Mouse (Mus musculus) right cerebral cortex, postnatal 14 days (tissue): ENCODE results near the gene Sla2.
"Not testable (repeated sequence)": the region's sequence is repeated elsewhere in the genome, so short reads cannot be mapped to it uniquely, and the experiment has no call there.

Experiments used
- DNase-seq: peaks from one replicate; pipeline ENCODE4 v3.0.0; 2022

Sla2 gene

DNA sequence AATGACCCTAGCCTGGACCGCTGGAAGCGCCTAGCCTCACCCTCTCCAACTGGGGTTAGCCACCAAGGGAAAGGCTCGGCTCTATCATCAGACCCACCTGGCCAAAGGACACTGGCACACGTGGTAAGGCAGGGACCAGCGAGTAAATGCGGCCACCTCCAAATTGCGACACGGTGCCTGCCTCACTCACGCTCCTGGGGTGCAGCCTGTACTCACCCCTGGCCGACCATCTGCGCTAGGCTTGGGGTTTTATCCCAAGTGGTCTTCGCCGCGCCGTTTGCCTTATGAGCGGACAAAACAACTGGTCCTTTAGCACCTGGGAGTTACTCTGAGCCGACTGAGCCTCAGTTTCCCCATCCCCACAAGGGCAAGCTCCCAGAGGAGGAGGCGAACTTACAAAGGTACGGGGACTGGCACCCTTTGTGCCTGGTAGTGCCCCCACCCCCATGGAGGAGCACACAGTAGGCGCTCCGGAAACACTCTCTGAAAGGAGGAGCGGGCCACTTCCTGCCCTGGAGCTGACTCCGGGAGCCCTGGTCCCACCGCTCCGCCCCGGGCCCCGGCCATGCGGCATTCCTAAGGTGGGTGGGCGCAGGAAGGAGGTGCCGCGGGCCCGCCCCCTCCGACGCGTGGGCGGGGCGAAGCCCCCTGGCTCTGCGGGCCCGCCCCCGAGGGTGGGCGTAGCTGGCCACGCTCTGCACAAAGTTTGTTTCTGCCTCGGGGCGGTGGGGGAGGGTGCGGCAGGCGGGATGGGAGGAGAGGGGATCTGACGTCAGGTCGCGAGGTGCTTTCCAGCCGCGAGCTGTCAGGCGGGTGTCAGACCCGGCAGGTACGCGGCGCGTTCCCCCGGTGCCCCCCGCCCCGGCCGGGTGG lies 47.4 kb downstream of the Sla2 start, which contains the start of gene Tgif2:
Tgif2 (plus strand) TSS at position 689 of the 873 bp plus-strand sequence.
- peak; percentile 34 for DNase-seq

DNA sequence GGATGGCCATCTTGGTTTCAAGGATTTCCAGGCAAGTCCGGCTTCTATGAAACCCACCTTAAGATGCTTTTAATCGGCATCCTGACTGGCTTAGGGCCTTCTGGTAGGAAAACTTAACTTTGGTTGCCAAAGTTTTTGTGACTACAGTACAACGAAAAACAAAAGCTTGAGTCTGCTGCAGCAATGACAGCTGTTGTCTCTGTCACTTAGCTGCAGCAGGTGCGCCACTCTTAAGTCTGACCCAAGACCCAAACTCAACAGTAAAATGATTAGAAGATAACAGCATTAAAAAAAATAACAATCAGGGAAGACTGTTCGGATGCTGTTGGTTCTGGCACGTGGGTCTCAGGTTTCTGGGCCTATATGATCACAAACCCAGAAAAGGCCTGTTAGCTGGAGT lies 48.2 kb downstream of the Sla2 start:
- no peak for DNase-seq

DNA sequence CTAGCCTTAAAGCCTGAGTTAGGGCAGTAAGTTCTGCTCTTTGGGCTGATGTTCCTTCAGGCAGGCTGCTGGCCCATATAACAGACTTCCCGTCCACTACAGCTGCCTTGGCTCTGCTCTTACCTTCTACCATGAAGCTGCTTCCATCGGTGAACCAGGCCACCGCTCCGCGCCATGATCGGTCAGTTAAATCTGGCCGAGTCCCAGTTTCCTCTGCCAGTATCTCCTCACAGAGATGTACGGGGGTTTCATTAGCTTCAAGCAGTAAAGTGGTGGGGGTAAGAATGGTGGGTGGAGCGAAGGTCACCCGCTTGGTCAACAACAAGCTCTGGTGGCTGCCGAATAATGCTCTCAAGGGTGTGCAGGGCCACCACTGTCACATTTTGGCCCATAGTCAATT lies 52.7 kb downstream of the Sla2 start:
- DNase-seq = no peak

DNA sequence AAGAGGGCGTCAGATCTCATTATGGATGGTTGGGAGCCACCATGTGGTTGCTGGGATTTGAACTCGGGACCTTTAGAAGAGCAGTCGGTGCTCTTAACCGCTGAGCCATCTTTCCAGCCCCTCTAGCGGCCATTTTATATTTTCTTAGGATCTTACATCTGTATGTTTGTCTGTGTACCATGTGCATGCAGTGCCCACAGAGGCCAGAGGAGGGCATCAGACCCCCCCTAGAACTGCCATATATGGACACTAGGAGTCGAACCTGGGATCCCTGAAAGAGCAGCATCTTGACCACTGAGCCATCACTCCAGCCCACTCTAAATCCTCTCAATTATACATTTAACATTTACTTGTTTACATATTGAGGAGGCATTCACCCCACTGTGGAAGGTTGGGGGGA lies 61.9 kb downstream of the Sla2 start:
- DNase-seq = not testable (repeated sequence)
